Mouse (Mus musculus) cerebellum, adult 2 months (tissue): ENCODE measurements at regions not wholly inside any gene's neighbourhood (a gene's known extent, or its start where the extent isn't known, plus 50 kb on each side); places are given as distances from the start of the nearest gene placed in this dataset.

Experiments
- CTCF ChIP-seq: fragments of 200-500 bp; IDR thresholded peaks from 2 replicates; pipeline ENCODE4 v1.5.1; 2011; ENCODE audit warnings: low read depth, mild to moderate bottlenecking, control low read depth, low read length, moderate library complexity, borderline replicate concordance; ENCODE audit not compliant: insufficient read depth
- POLR2A ChIP-seq: fragments of 200-500 bp; IDR thresholded peaks from 2 replicates; pipeline ENCODE4 v1.6.1; 2011; ENCODE audit warnings: low read length, control low read depth, borderline replicate concordance; ENCODE audit not compliant: insufficient read depth

- no peak for TF ChIP-seq CTCF
- TF ChIP-seq POLR2A, result no peak
Observed at GRCm38 (mm10) chr14:80657408-80657807, 673.5 kb downstream of the Olfm4 start.
